Mouse (Mus musculus) telencephalon, adult 2 months (tissue): ENCODE measurements at regions not wholly inside any gene's neighbourhood (a gene's known extent, or its start where the extent isn't known, plus 50 kb on each side); places are given as distances from the start of the nearest gene placed in this dataset.

ENCODE experiments used
- DNase-seq: peaks from one replicate; pipeline ENCODE4 v3.0.0-alpha.2; 2011; ENCODE audit warnings: low read depth, low spot score

DNA sequence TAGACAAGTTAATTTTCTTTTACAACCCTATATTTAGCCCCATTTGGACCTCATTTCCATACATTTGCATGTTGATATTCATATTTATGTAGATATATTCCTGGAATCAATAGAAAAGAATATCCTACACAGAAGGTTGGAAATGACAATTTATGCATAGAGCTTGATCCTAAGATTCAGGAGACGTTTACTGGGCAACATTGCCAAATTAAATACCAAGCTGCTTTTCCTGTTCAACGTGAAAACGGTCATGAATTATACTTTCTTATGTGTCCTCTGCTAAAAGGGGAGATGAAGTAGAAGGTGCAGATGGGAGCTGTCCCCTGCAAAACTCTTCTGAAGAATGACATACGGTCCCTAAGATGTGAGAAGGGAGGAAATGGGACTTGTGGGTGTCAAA lies 2888.9 kb upstream of the Lrrc6 start:
- peak; percentile 55 for DNase-seq

GRCm38 (mm10) chr15:69387466-69387865 lies 2886.8 kb upstream of the Lrrc6 start:
- DNase-seq = no peak

GRCm38 (mm10) chr15:69365440-69365839 lies 2864.7 kb upstream of the Lrrc6 start:
- DNase-seq = no peak

DNA sequence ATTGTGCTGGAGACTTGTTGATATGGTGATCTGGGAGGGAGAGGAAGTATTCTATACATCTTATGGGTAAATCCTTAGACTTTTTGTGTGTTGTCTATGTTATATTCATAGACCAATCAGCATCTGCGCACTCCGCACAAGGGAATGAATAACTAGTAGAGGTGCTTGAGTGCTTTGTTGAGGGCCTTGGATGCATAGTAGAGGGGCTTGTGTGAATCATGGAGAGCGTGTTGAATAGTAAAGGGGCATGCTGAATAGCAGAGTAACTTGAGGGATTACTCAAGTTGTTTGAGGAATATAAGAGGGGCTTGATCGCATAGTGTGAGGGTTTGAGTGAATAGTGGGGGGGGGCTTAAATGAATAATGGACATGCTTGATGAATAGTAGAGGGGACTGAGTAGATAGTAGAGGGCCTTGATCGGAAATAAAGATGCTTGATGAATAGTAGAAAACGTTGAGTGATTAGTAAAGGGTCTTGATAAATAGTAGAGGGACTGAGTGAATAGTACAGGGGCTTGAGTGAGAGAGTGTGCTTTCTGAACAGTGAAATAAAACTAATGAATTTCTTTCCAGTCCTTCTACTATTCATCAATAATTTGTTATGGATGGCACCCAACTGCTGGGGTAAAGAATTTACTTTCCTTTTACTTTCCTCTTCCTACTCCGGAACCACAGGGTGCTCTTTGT lies 2849.5 kb upstream of the Lrrc6 start:
- DNase-seq = no peak

GRCm38 (mm10) chr15:69346065-69346464 lies 2845.4 kb upstream of the Lrrc6 start:
- no peak for DNase-seq

- DNase-seq = no peak
Observed at GRCm38 (mm10) chr15:69342759-69343158, 2842.0 kb upstream of the Lrrc6 start.

GRCm38 (mm10) chr15:69336491-69336890 lies 2835.8 kb upstream of the Lrrc6 start:
- DNase-seq = no peak

GRCm38 (mm10) chr15:69326537-69326936 lies 2825.8 kb upstream of the Lrrc6 start:
- DNase-seq = no peak

- DNase-seq = no peak
Observed at GRCm38 (mm10) chr15:69303100-69303499, 2802.4 kb upstream of the Lrrc6 start.

GRCm38 (mm10) chr15:69291273-69291672 lies 2790.6 kb upstream of the Lrrc6 start:
- DNase-seq = no peak

GRCm38 (mm10) chr15:69275546-69276255 lies 2775.0 kb upstream of the Lrrc6 start:
- DNase-seq = peak; percentile 57

DNA sequence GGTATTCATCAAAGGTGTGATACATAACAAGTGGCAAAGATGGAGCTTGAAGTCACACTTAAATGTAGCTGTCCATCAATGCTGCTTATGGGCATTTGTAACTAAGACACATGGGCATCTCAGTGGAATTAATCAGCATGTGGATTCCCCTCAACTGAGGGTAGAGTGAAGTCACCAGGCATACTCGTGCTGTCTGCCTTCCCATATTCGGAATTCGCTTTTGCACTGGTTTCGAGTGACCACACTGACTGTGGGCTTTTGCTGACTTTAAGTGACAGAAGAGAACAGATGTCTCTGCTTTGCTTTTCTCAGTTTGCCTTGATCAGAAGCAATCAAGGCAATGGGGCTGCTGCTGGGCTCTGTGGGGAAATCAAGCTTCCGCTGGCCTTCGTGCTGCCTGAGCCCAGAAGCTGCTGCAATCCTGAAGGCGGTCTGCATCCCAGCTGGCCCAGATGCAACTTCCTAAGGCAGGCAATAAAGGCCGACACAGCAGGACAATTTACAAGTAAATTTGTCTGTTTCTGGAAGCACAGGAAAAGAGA lies 2773.6 kb upstream of the Lrrc6 start:
- peak; percentile 31 for DNase-seq

GRCm38 (mm10) chr15:69273518-69273917 lies 2772.8 kb upstream of the Lrrc6 start:
- peak; percentile 54 for DNase-seq

DNA sequence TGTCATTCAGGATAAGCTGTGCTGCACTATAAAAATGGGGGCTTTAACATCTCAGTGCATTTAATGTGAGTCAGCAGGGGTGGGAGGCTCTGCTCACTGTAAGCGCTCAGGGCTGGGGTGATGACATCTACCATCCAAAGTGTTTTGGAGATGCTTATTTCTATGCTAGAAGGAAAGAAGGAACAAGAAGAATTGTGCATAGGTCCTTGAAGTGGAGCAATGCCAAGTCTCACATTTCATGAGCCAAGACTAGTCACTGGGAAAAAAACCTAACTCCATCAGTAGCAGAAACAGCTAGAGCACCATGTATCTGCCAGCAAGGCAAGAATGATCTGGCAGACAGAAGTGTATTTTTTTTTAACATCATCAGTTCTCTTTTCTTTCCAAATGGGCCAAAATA lies 2761.2 kb upstream of the Lrrc6 start:
- peak; percentile 85 for DNase-seq

DNA sequence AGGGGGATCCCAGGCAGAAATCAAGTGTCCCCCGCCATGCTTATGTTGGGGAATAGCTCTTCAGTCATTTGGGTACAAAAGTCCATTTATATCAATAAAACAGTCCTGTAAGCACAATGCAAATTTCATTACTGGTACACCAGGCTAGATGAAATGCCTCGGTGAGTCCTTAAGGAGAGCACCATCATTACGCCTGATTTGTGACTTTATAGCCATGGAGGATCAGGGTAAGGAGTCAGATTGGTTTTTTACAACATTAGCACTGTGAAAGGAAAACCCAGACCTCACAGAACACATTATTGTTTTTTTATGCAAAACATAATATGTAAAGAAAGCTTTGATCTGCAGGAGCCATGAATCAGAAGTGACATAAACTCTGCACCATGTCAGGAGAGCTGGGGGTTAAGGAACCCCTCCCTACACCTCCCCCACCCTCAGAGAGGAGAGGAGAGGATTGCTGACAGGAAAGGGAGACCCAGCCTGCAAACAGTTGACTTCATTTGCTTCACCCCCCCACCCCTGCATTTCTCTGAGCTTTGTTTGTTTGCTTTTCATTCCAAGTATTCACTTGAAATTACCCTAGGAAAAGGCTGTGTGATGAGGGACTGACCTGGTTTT lies 2756.6 kb upstream of the Lrrc6 start:
- no peak for DNase-seq

DNA sequence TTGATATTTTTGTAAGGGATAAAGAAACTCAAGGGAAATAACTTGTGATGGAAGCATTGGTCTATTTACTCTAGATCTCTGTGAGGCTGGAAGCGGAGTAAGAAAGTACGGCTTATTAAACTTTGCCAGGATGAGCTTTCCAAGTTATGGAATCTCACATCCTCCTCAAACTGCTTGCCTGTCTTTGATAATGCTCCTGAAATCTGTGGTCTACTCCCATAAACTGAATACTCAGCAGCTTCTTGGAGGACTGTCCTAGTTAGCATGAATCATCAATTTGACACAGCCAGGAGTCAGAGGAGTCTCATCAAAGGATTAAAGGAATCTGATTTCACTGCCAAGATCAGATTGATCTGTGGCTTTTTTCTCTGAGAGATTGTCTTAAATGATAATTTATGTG lies 2753.0 kb upstream of the Lrrc6 start:
- no peak for DNase-seq

GRCm38 (mm10) chr15:69252095-69252494 lies 2751.4 kb upstream of the Lrrc6 start:
- no peak for DNase-seq

GRCm38 (mm10) chr15:69246190-69246966 lies 2745.7 kb upstream of the Lrrc6 start:
- DNase-seq = peak; percentile 70

GRCm38 (mm10) chr15:69235271-69235670 lies 2734.6 kb upstream of the Lrrc6 start:
- no peak for DNase-seq

GRCm38 (mm10) chr15:69224619-69225587 lies 2724.2 kb upstream of the Lrrc6 start:
- DNase-seq = no peak

- DNase-seq = no peak
Observed at GRCm38 (mm10) chr15:69223411-69223810, 2722.7 kb upstream of the Lrrc6 start.
